Mouse (Mus musculus): ENCODE measurements around the gene Mydgf. TPM values are rescaled to one million over a fixed set of nuclear protein-coding genes. Genes with fewer than 3 reads are reported as not detected.

The Mydgf gene
- total and polyA plus RNA-seq, 3 experiments = 61.1 to 101 (median 85.5) TPM

- no peak for DNase-seq (ENCODE audit: extremely low read depth)
- H3K27me3 ChIP-seq (replicated peaks) = no peaks in the 10 kb centered on the region
- in situ Hi-C loops (cut with MboI; ENCODE audit: low pct_ligation_motif_present, low pct_unique_long_range_greater_than_20kb, low sequenced_read_pairs) = no loop called here
- no peak overlapping the region for H3K27ac ChIP-seq (ENCODE audit: insufficient read depth, low read depth)
- dilution Hi-C loops (cut with MboI; ENCODE audit: extremely low pct_ligation_motif_present, extremely low pct_unique_long_range_greater_than_20kb, low sequenced_read_pairs) = no loop called here
- no peak overlapping the region for H3K4me2 ChIP-seq (ENCODE audit: insufficient read depth, low read depth, poor library complexity, severe bottlenecking)
- H3K4me3 ChIP-seq (replicated peaks in 1 of 3; ENCODE audit: low read depth in 2 of 3, low read length in 2 of 3, poor library complexity in 1 of 3) = no peak overlapping the region
- peaks cover 0 to 2% of the 10 kb centered on the region in 2 experiments; a peak in 1 of 4 replicates for H3K4me1 ChIP-seq (ENCODE audit: control insufficient read depth in 1 of 2, insufficient read depth in 2 of 2)
- TF ChIP-seq CHD1 (IDR thresholded peaks at IDR 0.05; ENCODE audit: low read depth, low read length) = no peak
- TF ChIP-seq JUND (conservative IDR thresholded peaks at IDR 0.05; ENCODE audit: low read depth, low read length) = no peak
- H3K9me3 ChIP-seq (replicated peaks; ENCODE audit: low read length) = no peaks in the 10 kb centered on the region
- H3K9ac ChIP-seq (ENCODE audit: insufficient read depth, low read depth) = no peak overlapping the region
- peaks cover 47 to 75% of the 10 kb centered on the region in 2 experiments for H3K36me3 ChIP-seq (replicated peaks in 1 of 2; ENCODE audit: control insufficient read depth in 1 of 2, insufficient read depth in 1 of 2, low read length in 1 of 2)
- no peaks in the 10 kb centered on the region for H3K79me2 ChIP-seq (replicated peaks; ENCODE audit: control insufficient read depth, extremely low read depth, insufficient read depth, poor library complexity, severe bottlenecking)
Measured at GRCm38 (mm10) chr17:56175416-56175815, 8.3 kb downstream of the Mydgf start.

DNA sequence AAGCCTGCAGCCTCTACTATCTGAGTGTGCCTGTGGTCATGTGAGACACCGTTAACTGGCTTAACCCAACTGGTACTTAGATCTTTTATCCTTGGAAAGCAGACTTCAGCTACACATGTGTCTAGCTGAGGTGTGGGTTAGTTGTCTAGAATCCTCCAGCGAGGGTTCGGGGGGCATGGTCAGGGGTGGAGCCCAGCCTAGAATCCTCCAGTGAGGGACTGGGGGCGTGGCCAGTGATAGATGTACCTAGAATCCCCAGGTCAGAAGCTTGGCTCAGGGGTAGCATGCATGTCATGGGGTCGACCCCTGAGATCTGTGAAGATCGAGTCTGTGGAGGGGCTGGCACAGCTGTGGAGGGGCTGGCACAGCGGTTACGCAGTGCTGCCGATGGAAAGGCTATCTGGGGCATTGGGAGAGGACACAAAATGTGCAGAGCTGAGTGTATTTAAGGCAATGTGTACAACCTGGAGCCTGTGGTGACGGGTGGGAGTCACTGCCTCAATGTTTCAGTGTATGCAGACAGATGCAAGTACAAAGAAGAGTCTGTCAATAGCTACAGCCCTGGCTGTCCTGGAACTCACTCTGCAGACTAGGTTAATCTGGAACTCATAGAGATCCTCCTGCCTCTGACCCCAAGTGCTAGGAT, 10.2 kb downstream of the Mydgf start:
- dilution Hi-C loops (cut with MboI; ENCODE audit: extremely low pct_ligation_motif_present, extremely low pct_unique_long_range_greater_than_20kb, low sequenced_read_pairs) (no loop called here), in situ Hi-C loops (cut with MboI; ENCODE audit: low pct_ligation_motif_present, low pct_unique_long_range_greater_than_20kb, low sequenced_read_pairs) (no loop called here)
- no peak for TF ChIP-seq MYC (IDR thresholded peaks at IDR 0.05; ENCODE audit: low read depth, low read length)
- no peak for TF ChIP-seq E2F4 (IDR thresholded peaks at IDR 0.05; ENCODE audit: insufficient replicate concordance, low read depth, low read length)
- TF ChIP-seq ZMIZ1 (IDR thresholded peaks at IDR 0.05; ENCODE audit: low read depth, low read length) = 0 out of 2 replicates have a peak, but pooled peaks have one; percentile 49

DNA sequence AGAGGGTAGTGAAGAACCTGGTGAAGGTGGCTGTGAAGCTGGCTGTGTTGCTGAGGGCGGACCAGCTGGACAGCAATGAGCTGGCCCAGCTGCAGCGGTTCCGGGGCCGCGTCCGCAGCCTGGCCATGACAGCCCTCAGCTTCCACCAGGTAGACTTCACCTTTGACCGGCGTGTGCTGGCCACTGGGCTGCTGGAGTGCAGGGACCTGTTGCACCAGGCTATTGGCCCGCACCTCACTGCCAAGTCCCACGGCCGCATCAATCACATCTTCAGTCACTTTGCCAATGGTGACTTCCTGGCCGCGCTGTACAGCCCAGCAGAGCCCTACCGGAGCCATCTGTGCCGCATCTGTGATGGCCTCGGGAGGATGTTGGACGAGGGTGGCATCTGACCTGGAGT, 11.8 kb downstream of the Mydgf start:
- dilution Hi-C loops (cut with MboI; ENCODE audit: extremely low pct_ligation_motif_present, extremely low pct_unique_long_range_greater_than_20kb, low sequenced_read_pairs) = no loop called here

More for the DNA sequence above, 10.2 kb downstream of the Mydgf start:
- no peak overlapping the region for H3K4me2 ChIP-seq (ENCODE audit: insufficient read depth, low read depth, poor library complexity, severe bottlenecking)
- no peaks in the 10 kb centered on the region for H3K9me3 ChIP-seq (replicated peaks; ENCODE audit: low read length)
- no peak overlapping the region for H3K27ac ChIP-seq (ENCODE audit: insufficient read depth, low read depth)
- no peaks in the 10 kb centered on the region for H3K79me2 ChIP-seq (replicated peaks; ENCODE audit: control insufficient read depth, extremely low read depth, insufficient read depth, poor library complexity, severe bottlenecking)
- H3K36me3 ChIP-seq (replicated peaks in 1 of 2; ENCODE audit: control insufficient read depth in 1 of 2, insufficient read depth in 1 of 2, low read length in 1 of 2) = peaks cover 29 to 57% of the 10 kb centered on the region in 2 experiments
- no peaks in the 10 kb centered on the region for H3K27me3 ChIP-seq (replicated peaks)
- H3K4me3 ChIP-seq (replicated peaks in 1 of 3; ENCODE audit: low read depth in 2 of 3, low read length in 2 of 3, poor library complexity in 1 of 3) = no peak overlapping the region
- DNase-seq (ENCODE audit: extremely low read depth) = no peak
- H3K4me1 ChIP-seq (ENCODE audit: control insufficient read depth in 1 of 2, insufficient read depth in 2 of 2) = peaks cover 3 to 21% of the 10 kb centered on the region in 2 experiments; a peak in 2 of 4 replicates
- no peak overlapping the region for H3K9ac ChIP-seq (ENCODE audit: insufficient read depth, low read depth)

More for the DNA sequence above, 11.8 kb downstream of the Mydgf start:
- Histone ChIP-seq H3K4me2 (ENCODE audit: insufficient read depth, low read depth, poor library complexity, severe bottlenecking) (no peak overlapping the region), H3K36me3 (replicated peaks in 1 of 2; ENCODE audit: control insufficient read depth in 1 of 2, insufficient read depth in 1 of 2, low read length in 1 of 2) (peaks cover 13 to 42% of the 10 kb centered on the region in 2 experiments), H3K79me2 (replicated peaks; ENCODE audit: control insufficient read depth, extremely low read depth, insufficient read depth, poor library complexity, severe bottlenecking) (no peaks in the 10 kb centered on the region), H3K27me3 (replicated peaks) (no peaks in the 10 kb centered on the region), H3K4me1 (ENCODE audit: control insufficient read depth in 1 of 2, insufficient read depth in 2 of 2) (peaks cover 3 to 23% of the 10 kb centered on the region in 2 experiments; a peak in 2 of 4 replicates), H3K9ac (ENCODE audit: insufficient read depth, low read depth) (no peak overlapping the region), H3K9me3 (replicated peaks; ENCODE audit: low read length) (no peaks in the 10 kb centered on the region), H3K4me3 (replicated peaks in 1 of 3; ENCODE audit: low read depth in 2 of 3, low read length in 2 of 3, poor library complexity in 1 of 3) (no peak overlapping the region), H3K27ac (ENCODE audit: insufficient read depth, low read depth) (no peak overlapping the region)
- no peak for DNase-seq (ENCODE audit: extremely low read depth)
- in situ Hi-C loops (cut with MboI; ENCODE audit: low pct_ligation_motif_present, low pct_unique_long_range_greater_than_20kb, low sequenced_read_pairs) = no loop called here
- no peak for TF ChIP-seq MYC (IDR thresholded peaks at IDR 0.05; ENCODE audit: low read depth, low read length)
- no peak for TF ChIP-seq ZMIZ1 (IDR thresholded peaks at IDR 0.05; ENCODE audit: low read depth, low read length)
- no peak for TF ChIP-seq ZNF384 (IDR thresholded peaks at IDR 0.05; ENCODE audit: low read depth, low read length)
- no peak for TF ChIP-seq NRF1 (IDR thresholded peaks at IDR 0.05; ENCODE audit: low read depth, low read length)
- no peak for TF ChIP-seq POLR2AphosphoS2 (IDR thresholded peaks at IDR 0.05; ENCODE audit: low read depth, low read length)
- no peak for TF ChIP-seq HCFC1 (IDR thresholded peaks at IDR 0.05; ENCODE audit: low read depth, low read length)

Data from CH12.LX (cell line).